Mouse (Mus musculus): ENCODE measurements at regions not wholly inside any gene's neighbourhood (a gene's known extent, or its start where the extent isn't known, plus 50 kb on each side); places are given as distances from the start of the nearest gene placed in this dataset.
"Not testable (repeated sequence)": the region's sequence is repeated elsewhere in the genome, so short reads cannot be mapped to it uniquely, and the experiment has no call there.

GRCm38 (mm10) chr4:71422121-71422520, 335.6 kb downstream of the Gm11232 start:
- DNase-seq (ENCODE audit: low spot score in 2 of 2), result not testable (repeated sequence)

GRCm38 (mm10) chr4:71409867-71410266, 347.9 kb downstream of the Gm11232 start:
- DNase-seq (ENCODE audit: low spot score in 2 of 2), result no peak

GRCm38 (mm10) chr4:71390444-71390843, 367.3 kb downstream of the Gm11232 start:
- no peak for DNase-seq (ENCODE audit: low spot score in 2 of 2)

- no peak for DNase-seq (ENCODE audit: low spot score in 2 of 2)
These were observed 388.5 kb downstream of the Gm11232 start for GRCm38 (mm10) chr4:71369276-71369675.

- DNase-seq (ENCODE audit: low spot score in 2 of 2), result no peak
These were observed 394.0 kb downstream of the Gm11232 start for GRCm38 (mm10) chr4:71363761-71364160.

GRCm38 (mm10) chr4:71357626-71358025, 400.1 kb downstream of the Gm11232 start:
- no peak for DNase-seq (ENCODE audit: low spot score in 2 of 2)

- no peak for DNase-seq (ENCODE audit: low spot score in 2 of 2)
These were observed 401.1 kb downstream of the Gm11232 start for GRCm38 (mm10) chr4:71356714-71357113.

- DNase-seq (ENCODE audit: low spot score in 2 of 2), result no peak
These were observed 401.5 kb downstream of the Gm11232 start for GRCm38 (mm10) chr4:71356310-71356709.

- DNase-seq (ENCODE audit: low spot score in 2 of 2), result no peak
These were observed 405.9 kb downstream of the Gm11232 start for GRCm38 (mm10) chr4:71351880-71352279.

- DNase-seq (ENCODE audit: low spot score in 2 of 2), result no peak
These were observed 414.7 kb downstream of the Gm11232 start for GRCm38 (mm10) chr4:71343068-71343467.

GRCm38 (mm10) chr4:71338582-71338981, 419.2 kb downstream of the Gm11232 start:
- DNase-seq (ENCODE audit: low spot score in 2 of 2), result no peak

- no peak for DNase-seq (ENCODE audit: low spot score in 2 of 2)
These were observed 425.1 kb downstream of the Gm11232 start for GRCm38 (mm10) chr4:71332672-71333071.

GRCm38 (mm10) chr4:71332018-71332417, 425.7 kb downstream of the Gm11232 start:
- DNase-seq (ENCODE audit: low spot score in 2 of 2), result peak; percentile 11 to 16

GRCm38 (mm10) chr4:71316605-71317004, 441.2 kb downstream of the Gm11232 start:
- no peak for DNase-seq (ENCODE audit: low spot score in 2 of 2)

- DNase-seq (ENCODE audit: low spot score in 2 of 2), result no peak
These were observed 450.6 kb downstream of the Gm11232 start for GRCm38 (mm10) chr4:71307176-71307612.

- no peak for DNase-seq (ENCODE audit: low spot score in 2 of 2)
These were observed 451.1 kb downstream of the Gm11232 start for GRCm38 (mm10) chr4:71306690-71307089.

- not testable (repeated sequence) for DNase-seq (ENCODE audit: low spot score in 2 of 2)
These were observed 462.0 kb downstream of the Gm11232 start for GRCm38 (mm10) chr4:71295716-71296115.

- no peak for DNase-seq (ENCODE audit: low spot score in 2 of 2)
These were observed 466.0 kb downstream of the Gm11232 start for GRCm38 (mm10) chr4:71291741-71292149.

- not testable (repeated sequence) for DNase-seq (ENCODE audit: low spot score in 2 of 2)
These were observed 466.5 kb downstream of the Gm11232 start for GRCm38 (mm10) chr4:71291111-71291740.

- DNase-seq (ENCODE audit: low spot score in 2 of 2), result no peak
These were observed 474.6 kb downstream of the Gm11232 start for GRCm38 (mm10) chr4:71283147-71283546.

- DNase-seq (ENCODE audit: low spot score in 2 of 2), result no peak
These were observed 478.1 kb downstream of the Gm11232 start for GRCm38 (mm10) chr4:71279710-71280109.

- DNase-seq (ENCODE audit: low spot score in 2 of 2), result no peak
These were observed 497.9 kb downstream of the Gm11232 start for GRCm38 (mm10) chr4:71259897-71260296.

GRCm38 (mm10) chr4:71230497-71230872, 527.3 kb downstream of the Gm11232 start:
- DNase-seq (ENCODE audit: low spot score in 2 of 2), result peak; percentile 5 to 16

Data from layer of hippocampus, postnatal 10 days (tissue).